Mouse (Mus musculus) embryo, embryonic 9.5 days (tissue): ENCODE results near the gene Gltp.

Source experiments
- DNase-seq: peaks from one replicate; pipeline ENCODE4 v3.0.0-alpha.2; 2017; ENCODE audit errors: extremely low spot score

Gene Gltp

DNA sequence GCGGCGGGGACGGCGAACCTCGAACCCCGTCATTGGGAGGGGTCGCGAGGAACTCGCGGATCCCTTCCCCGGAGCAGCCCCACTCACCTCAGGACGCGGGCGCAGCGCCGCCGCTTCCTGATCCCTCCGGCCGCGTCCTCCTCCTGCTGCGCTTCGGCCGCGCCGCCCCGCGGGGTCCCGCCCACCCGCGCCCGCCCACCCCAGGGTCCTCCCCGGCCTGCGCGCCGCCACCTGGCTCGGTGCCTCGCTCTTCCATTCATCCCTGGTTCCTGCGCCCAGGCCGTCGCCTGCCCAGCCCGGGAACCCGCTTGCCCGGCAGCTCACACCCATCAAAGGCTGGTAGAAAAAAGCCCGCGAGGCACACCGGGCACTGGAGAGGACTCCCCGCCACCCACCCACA lies 32.5 kb downstream of the Gltp start, which contains the start of gene Trpv4:
Trpv4 (minus strand) TSS at position 167 of the 400 bp plus-strand sequence.
- DNase-seq = no peak

DNA sequence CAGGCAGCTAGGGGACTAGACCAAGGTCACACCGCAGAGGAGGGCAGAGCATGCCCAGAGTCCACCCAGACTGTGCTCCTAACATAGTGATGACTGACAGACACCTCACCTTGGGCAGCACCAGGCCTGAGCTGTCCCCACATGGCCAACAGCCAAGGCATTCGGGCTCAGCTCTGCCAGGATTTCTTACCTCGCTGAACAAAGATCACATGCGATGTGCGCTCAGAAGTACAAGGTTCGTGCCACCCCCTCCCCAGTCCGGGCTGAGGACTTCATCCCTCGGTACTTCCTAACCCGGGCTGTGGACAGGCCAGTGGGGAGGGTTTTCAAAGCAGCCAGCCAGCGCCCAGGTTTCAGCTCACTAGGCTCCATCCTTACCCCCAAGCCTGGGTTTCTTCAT lies 33.4 kb downstream of the Gltp start:
- no peak for DNase-seq

DNA sequence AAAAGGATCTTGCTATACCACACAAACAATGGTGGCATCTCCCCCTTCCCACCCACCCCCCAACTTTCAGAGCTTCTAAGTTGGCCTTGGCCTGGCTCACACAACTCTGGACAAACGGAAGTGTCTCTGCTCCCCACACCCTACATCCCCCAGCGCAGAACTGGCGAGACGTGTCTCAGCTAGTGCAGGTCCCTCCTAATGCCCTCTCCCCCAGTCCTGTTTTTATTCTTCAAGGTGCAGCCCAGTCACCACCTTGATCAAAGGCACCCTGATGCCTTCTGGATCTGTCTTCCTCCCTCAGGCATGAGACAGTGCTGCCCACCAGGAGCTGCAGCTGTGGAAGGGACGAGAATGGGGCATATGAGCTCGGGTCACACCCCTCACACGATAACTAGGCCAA lies 34.5 kb downstream of the Gltp start:
- no peak for DNase-seq

DNA sequence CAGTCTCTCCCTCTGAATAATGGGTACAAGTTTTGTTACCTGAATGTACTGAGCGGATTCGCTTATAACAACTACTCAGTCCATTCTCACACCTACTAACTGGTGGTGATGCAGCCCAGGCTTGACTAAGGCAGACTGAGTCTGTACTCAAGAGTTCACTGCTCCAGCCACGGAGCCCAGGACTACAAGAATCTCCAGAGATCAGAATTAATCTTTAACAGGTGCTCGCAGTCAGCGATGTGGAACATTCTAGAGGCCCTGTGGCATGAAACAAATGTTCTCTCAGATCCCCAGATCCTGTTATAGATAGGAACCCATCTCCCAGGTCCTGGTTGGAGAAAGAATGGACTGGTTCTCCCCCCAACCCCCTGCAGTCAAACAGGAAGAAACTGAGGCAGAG lies 35.1 kb downstream of the Gltp start:
- DNase-seq = no peak

DNA sequence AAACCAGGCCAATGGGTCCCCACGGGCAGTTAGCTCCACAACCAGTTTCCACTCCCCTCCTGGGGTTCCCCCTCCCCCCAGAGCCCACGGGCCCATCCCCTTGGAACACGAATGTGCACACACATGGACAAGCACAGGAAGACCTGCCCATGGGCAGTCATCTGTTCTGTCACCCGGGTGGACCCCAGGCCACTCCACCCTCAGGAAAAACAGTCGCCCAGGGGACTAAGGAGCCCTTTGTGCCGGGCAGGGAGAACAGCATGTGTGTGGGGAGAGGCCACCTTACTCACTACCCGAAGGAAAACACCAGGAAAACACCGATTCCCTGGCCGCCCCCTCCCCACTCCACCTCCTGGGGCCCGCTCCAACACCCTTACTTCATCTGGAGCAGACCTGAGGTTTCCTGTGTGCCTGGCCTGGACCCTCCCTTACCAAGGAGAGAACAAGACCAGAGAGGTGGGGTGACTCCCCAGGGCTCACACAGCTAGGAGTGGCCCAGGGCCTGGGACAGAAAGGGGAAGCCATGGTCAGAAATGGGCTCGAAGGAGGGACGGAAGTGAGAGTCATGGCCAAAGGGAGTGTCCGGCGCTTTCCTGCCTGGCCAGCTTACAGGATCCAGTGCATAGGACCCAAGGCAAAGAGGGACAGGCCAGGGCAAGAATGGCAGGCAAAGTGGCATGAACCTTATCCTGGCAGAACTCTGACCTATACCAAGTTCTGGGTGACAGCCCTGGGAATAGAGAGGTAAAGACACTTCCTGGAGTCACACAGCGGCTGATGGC lies 36.9 kb downstream of the Gltp start:
- no peak for DNase-seq

DNA sequence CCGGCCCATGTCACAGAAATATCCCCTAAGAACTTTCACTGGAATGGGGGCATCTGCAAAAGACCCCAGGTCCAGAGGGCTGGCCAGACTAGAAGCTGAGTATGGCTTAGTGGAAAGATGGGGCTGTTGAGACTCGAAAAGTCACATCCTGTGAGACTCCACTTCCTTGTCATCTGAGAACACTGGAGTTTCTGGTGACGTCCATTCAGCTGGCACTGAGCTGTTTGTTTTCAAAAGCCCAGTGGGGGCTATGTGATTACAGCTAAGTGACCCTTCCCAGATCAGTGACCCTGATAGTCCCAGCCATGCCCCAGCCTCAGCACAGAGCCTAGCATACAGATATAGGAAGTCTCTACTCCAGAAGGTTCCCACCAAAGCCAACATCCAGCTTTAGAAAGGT lies 39.3 kb downstream of the Gltp start:
- DNase-seq = peak; percentile 38

DNA sequence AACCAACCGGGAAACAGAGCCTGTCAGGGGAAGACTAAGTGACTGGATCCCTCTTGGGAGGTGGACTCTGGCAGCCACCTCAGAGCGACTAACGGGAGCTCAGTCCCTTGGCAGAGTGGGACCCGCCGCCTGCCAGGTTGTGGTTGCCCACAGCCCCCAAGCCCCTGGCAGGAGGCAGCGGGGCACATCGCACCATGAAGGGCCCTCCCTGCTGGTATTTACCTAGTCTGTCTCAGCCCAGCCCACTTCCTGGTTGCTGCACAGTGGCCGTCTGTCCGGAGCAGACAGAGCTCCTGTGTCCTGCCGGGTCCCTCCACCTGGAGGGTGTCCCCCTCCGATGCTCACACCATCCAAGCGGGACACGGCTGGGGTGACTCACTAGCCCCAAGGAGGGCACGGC lies 39.8 kb downstream of the Gltp start:
- DNase-seq = no peak

DNA sequence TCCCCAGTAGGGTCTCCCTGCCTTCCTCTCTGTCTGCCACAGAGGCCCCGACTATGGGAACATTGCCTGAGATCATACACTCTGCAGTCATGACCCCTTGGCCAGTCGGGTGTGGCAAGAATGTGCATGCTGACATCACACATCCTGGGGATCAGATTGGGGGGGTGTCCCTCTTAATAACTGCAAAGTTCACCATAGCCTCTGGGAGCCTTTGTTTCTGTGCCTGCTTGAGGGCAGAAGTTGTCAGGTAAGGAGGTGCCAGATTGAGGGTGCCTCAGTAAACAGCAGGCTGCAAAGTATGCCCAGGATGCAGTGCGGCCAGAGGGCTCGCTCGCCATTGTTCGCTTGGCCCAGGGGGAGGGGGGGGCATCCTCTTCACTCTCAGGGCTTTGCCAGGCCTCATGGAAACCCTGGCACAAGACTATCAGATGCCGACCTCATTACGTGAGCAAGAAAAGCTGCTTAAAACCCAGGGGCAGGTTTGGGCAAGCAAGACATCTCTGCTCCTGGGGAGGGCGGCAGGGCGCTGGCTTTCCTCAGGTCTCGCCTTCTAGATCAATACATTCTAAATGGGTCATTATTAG lies 42.0 kb downstream of the Gltp start:
- DNase-seq = no peak

DNA sequence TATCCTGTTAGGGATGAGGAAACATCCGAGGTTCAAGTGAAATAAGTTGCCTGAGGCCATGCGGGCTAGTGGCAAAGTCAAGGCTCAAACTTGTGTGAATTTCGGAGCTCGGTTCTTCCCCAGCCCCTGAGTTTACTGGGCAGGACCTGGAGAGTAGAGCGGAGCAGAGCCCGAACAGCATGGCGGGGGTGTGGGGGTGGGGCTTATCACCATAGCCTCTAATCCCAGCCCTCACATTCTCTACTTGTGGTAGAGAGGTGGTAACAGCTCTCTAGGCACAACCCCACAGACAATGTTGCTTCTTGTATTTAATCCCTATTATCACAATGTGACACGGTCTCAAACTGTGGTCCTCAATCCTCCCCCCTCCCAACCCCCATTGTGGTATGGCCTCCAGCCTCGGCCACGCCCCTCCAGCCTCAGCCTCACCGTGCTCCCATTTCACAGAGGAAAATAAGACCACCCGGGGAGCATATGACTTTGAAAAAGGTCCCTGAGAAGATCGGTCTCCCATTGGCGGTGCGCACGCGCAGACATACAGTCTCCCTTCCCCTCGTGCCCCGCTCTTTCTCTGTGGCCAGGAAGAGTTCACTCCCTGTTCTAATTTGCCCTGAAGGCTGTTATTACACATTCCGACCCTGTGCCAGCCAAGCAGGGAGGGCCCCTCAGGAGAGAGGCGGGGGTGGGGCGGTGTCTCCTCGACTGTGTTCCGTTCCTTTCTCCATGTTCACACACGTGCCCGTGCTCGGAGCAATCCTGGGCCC lies 43.4 kb downstream of the Gltp start:
- peak; percentile 71 for DNase-seq

DNA sequence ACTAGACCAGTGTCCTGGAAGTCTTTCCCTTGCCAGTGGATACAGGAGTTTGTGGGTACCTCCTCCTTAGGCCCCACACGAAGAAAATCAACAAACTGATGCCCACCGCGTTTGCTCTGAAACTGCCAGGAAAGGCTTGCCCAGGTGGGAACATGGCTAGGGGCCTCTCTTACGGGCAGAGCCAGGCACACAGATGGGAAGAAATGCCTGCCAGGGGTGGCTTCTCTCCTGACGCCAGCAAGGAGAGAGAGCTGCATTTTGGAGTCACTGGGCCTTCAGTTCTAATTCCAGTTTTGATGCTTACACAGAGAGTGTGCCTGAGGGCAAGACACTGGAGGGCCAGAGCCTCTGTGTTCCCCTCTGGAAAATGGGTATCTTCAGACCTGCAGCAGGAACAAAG lies 44.9 kb downstream of the Gltp start:
- no peak for DNase-seq

DNA sequence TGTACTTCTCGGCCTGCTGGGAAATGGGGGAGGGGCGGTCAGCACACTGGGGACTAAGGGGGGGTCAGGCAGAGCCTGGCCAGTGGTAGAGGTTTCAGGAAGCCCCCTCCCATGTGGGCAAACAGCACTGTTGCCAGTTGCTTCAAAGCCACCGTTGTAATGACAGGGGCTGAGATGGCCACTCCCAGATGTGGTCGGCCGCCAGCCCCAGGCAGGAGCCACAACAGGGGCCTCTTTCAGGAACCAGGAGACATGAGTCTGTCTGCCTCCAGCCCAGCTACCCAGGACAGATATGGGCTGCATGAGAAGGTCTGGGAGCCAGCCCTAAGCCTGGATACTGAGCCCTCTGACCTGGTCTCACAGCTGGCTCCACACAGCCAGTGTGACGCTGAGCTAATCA lies 45.9 kb downstream of the Gltp start:
- DNase-seq = no peak

DNA sequence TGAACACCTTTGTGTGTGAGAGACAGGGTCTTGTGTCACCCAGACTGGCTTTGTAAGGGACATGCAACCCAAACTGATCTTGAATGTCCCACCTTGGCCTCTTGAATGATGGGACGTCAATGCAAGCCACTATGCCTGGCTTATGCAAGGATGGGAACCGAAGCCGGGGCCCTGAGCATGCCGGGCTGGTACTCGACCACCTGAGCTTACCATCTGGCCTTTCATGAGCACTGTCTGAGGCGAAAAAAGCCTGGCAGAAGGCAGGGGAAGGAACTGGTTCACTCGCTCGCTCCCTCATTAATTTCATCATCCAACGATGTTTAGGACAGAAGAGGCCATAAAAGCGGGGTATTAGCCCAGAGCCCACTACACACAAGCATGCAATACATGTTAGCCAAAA lies 50.0 kb downstream of the Gltp start:
- DNase-seq = no peak

DNA sequence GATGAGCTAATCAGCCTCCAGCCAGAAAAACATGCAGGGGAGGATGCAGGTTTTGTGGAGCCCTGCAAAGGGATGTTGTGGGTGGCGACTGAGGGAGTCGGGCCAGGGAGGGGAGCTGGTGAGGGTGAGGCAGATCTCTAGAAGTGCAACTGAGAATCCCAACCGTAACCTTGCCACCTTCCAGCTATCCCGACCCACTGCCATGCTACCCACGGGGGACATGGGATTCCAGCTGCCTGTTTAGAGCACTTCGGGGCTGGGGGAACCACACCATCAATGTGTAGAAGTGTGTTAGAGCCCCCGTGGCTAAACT lies 51.2 kb downstream of the Gltp start:
- DNase-seq = no peak

DNA sequence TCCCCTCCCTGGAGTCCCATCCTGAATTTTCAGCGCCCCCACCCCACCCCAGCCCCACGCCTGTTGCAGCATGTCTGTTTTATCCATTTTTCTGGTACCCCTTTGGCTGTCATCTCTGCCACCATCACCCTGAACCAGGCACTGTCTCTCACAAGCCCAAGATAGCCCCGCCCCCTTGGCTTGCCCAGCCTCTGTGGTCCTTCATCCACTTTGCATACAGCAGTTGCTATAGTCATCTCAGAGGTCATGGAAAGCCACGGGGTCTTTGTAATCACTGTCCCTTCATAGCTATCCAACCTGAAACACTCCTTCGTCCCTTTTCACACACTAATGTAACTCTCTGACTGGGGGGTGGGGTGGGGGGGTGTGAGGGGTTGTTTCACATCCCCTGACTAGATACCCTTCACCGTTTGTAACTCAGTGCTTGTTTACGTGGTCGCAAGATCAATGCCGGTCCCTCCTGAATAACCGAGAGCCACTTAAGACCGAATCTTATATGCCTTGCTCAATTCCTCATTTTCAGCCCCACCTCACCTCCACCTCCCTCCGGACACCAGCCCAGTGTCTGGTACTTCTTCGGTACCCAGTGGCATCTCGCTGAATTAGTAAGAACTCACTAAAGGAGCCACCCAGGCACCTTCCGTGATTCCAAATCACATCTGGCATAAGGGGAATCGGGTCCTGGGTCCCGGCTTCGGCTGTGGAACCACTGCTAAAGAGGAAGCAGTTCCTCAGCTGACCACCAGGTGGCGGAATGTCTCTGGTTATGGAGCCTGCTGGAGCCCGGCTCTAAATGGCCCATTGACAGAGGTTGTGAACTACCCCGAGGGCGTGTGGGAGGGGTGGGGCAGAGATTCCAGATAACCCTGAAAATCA lies 51.8 kb downstream of the Gltp start:
- peak; percentile 87 for DNase-seq

DNA sequence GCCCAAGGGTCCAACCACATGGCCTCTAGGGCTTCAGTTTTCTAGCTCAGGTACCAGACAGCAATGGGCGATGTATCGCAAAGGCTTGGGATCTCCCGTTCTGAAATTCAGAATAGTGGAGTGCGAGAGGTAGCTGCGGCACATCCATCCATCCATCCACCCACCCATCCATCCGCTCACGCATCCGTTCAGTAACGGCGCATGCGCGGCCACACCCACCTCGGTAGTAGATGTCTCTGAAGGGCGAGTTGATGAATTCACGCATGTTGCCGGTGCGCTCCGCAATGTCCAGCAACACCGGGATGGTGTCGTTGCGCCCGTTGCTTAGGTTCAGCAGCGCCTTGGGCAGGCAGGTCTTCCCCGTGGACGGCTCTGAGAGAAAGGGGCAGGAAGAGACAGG lies 54.7 kb downstream of the Gltp start:
- DNase-seq = no peak

DNA sequence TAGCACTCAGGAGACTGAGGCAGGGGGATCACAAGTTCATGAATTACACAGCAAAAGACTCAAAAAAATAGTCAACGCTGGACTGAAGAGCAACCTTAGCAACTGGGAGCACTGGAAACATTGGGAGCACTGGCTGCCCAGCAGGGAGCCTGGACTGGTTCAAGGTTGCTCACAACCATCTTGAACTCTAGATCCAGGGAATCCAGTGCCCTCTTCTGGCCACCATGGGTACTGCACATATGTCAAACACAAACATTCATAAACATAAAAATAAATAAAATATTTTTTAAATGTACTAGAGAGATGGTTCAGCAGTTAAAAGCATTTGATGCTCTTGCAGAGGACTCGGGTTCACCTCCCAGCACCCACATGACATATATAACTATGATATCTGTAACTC lies 59.4 kb downstream of the Gltp start:
- DNase-seq = no peak

DNA sequence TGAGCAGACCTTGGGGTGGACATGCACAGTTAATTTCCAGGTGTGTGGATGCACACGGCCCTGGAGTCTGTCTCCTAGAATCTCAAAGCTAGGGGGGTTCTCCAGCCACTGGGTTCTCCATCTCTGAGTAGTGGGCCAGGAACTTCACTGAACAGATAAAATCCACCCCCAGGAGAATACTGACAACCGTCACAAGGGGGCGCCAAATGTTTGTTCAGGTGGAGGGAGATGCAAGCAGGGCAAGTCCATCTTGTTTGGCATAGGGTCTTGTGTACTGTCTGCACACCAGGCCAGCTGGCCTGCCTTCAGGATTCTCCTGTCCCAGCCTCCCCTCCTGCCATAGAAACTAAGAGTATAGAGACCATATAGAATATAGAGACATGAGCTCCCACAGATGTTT lies 65.2 kb downstream of the Gltp start:
- peak; percentile 79 for DNase-seq

DNA sequence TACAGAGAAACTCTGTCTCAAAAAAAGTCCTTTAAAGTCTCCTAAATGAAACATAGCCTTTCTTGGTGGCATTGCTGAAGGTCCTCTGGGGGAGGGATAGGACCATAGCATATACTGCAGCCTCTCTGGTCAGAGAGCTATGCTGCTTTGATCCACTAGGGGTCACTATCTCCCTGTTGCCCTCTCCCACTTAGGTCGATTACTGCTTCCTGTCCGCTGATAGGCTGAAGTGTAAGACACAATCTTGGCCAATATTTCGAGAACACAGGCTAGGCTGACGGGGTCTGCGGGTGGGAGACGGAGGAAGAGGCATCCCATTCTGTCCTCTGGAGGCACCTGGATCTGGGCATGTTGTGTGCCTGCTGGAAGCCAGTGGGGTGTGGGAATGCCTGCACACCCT lies 70.5 kb downstream of the Gltp start:
- no peak for DNase-seq
